Mouse (Mus musculus) small intestine, adult 2 months (tissue): Measurements from ENCODE around the gene Shroom3.

ENCODE experiments used
- CTCF ChIP-seq: fragments of 200-500 bp; IDR thresholded peaks from 2 replicates; pipeline ENCODE4 v1.5.1; 2012; ENCODE audit warnings: low read depth, mild to moderate bottlenecking, control low read depth, inconsistent platforms, low read length, moderate library complexity, mixed read lengths; ENCODE audit not compliant: insufficient replicate concordance, insufficient read length; ENCODE audit errors: extremely low read depth
- POLR2A ChIP-seq: fragments of 200-500 bp; IDR thresholded peaks from 2 replicates; pipeline ENCODE4 v1.6.1; 2012; ENCODE audit warnings: low read depth, mild to moderate bottlenecking, control low read depth, inconsistent platforms, low read length, moderate library complexity

GRCm38 (mm10) chr5:92868231-92868630, 185.0 kb downstream of the Shroom3 start:
- TF ChIP-seq CTCF = no peak
- no peak for TF ChIP-seq POLR2A
